Mouse (Mus musculus) ES-CJ7 (cell line): ENCODE measurements around the gene Slc7a1.

ENCODE experiments used
- DNase-seq: peaks from one replicate; pipeline ENCODE4 v3.0.0; 2011; ENCODE audit warnings: low read depth, low spot score

Slc7a1 gene

GRCm38 (mm10) chr5:148369178-148369577 is 30.5 kb downstream of the Slc7a1 start:
- peak; percentile 86 for DNase-seq

GRCm38 (mm10) chr5:148367816-148368215 is 31.9 kb downstream of the Slc7a1 start:
- no peak for DNase-seq

GRCm38 (mm10) chr5:148366455-148366854 is 33.2 kb downstream of the Slc7a1 start:
- DNase-seq = peak; percentile 58

GRCm38 (mm10) chr5:148363441-148364113 is 36.1 kb downstream of the Slc7a1 start:
- DNase-seq = no peak

GRCm38 (mm10) chr5:148362296-148362695 is 37.4 kb downstream of the Slc7a1 start:
- DNase-seq = peak; percentile 57

GRCm38 (mm10) chr5:148361759-148362010 is 38.0 kb downstream of the Slc7a1 start:
- DNase-seq = no peak

GRCm38 (mm10) chr5:148360922-148361758 is 38.6 kb downstream of the Slc7a1 start:
- DNase-seq = no peak

- no peak for DNase-seq
Measured at GRCm38 (mm10) chr5:148359131-148359530, 40.6 kb downstream of the Slc7a1 start.

- DNase-seq = no peak
Measured at GRCm38 (mm10) chr5:148357168-148357567, 42.5 kb downstream of the Slc7a1 start.

GRCm38 (mm10) chr5:148355822-148356221 is 43.9 kb downstream of the Slc7a1 start:
- no peak for DNase-seq

- DNase-seq = no peak
Measured at GRCm38 (mm10) chr5:148354536-148354935, 45.2 kb downstream of the Slc7a1 start.

- no peak for DNase-seq
Measured at GRCm38 (mm10) chr5:148353429-148353828, 46.3 kb downstream of the Slc7a1 start.

- no peak for DNase-seq
Measured at GRCm38 (mm10) chr5:148349327-148350011, 50.2 kb downstream of the Slc7a1 start.

- no peak for DNase-seq
Measured at GRCm38 (mm10) chr5:148348153-148348552, 51.6 kb downstream of the Slc7a1 start.

- peak; percentile 70 for DNase-seq
Measured at GRCm38 (mm10) chr5:148346543-148346942, 53.2 kb downstream of the Slc7a1 start.

- DNase-seq = no peak
Measured at GRCm38 (mm10) chr5:148344374-148344773, 55.3 kb downstream of the Slc7a1 start.

- peak; percentile 61 for DNase-seq
Measured at GRCm38 (mm10) chr5:148342061-148342741, 57.5 kb downstream of the Slc7a1 start.

GRCm38 (mm10) chr5:148339126-148339525 is 60.6 kb downstream of the Slc7a1 start:
- DNase-seq = no peak

GRCm38 (mm10) chr5:148332622-148332974 is 67.1 kb downstream of the Slc7a1 start:
- DNase-seq = peak; percentile 87

- DNase-seq = no peak
Measured at GRCm38 (mm10) chr5:148331926-148332621, 67.6 kb downstream of the Slc7a1 start.

- DNase-seq = no peak
Measured at GRCm38 (mm10) chr5:148331229-148331776, 68.4 kb downstream of the Slc7a1 start.
